Mouse (Mus musculus): ENCODE data around the gene Cdv3. TPM values are rescaled to one million over a fixed set of nuclear protein-coding genes. Genes with fewer than 3 reads are reported as not detected.

The Cdv3 gene
- 110 and 144 TPM in 2 replicates for polyA plus RNA-seq (2015; fragmentation: Nextera tagmentation; extraction: Ambion mirVana)

- H3K36me3 ChIP-seq: peaks cover 20% of the 10 kb centered on the region
- H3K4me1 ChIP-seq: peaks cover 19% of the 10 kb centered on the region
- peak within 1 kb of the TSS; percentile 85 for H3K4me3 ChIP-seq (replicated peaks)
- no peaks in the 10 kb centered on the region for H3K9me3 ChIP-seq (replicated peaks)
- H3K27me3 ChIP-seq: no peaks in the 10 kb centered on the region
- WGBS: under 1% methylated on average over 75 of the region's 95 CpGs
- peak within 1 kb of the TSS; percentile 95 for H3K9ac ChIP-seq
- peak within 1 kb of the TSS; percentile 81 for H3K4me2 ChIP-seq
- peak; percentile 98 for ATAC-seq (replicated peaks; ENCODE audit: low FRiP score)
- peak within 1 kb of the TSS; percentile 98 for H3K27ac ChIP-seq
Observed at GRCm38 (mm10) chr9:103365290-103366247, at the start of gene Cdv3. Gene Cdv3, minus strand, starts transcription at chr9:103365840.

- no peak for ATAC-seq (replicated peaks; ENCODE audit: low FRiP score)
- H3K36me3 ChIP-seq: no peaks in the 10 kb centered on the region
- no peak overlapping the region for H3K9ac ChIP-seq
- H3K27ac ChIP-seq: no peak overlapping the region
- no peak overlapping the region for H3K4me3 ChIP-seq (replicated peaks)
- H3K27me3 ChIP-seq: no peaks in the 10 kb centered on the region
- 33% methylated on average over 9 of the region's 9 CpGs for WGBS
- H3K9me3 ChIP-seq (replicated peaks): no peaks in the 10 kb centered on the region
- no peaks in the 10 kb centered on the region for H3K4me1 ChIP-seq
- no peak overlapping the region for H3K4me2 ChIP-seq
Observed at GRCm38 (mm10) chr9:103413457-103413856, 47.8 kb upstream of the Cdv3 start.

GRCm38 (mm10) chr9:103409119-103409518, 43.5 kb upstream of the Cdv3 start:
- Histone ChIP-seq H3K27ac (no peak overlapping the region), H3K4me1 (no peaks in the 10 kb centered on the region), H3K4me2 (no peak overlapping the region), H3K9ac (no peak overlapping the region), H3K4me3 (replicated peaks) (no peak overlapping the region), H3K36me3 (no peaks in the 10 kb centered on the region), H3K9me3 (replicated peaks) (no peaks in the 10 kb centered on the region), H3K27me3 (no peaks in the 10 kb centered on the region)
- WGBS: 65% methylated on average over 2 of the region's 2 CpGs
- ATAC-seq (replicated peaks; ENCODE audit: low FRiP score): no peak

GRCm38 (mm10) chr9:103408136-103408777, 42.6 kb upstream of the Cdv3 start:
- Histone ChIP-seq H3K9ac (no peak overlapping the region), H3K9me3 (replicated peaks) (no peaks in the 10 kb centered on the region), H3K4me2 (no peak overlapping the region), H3K4me1 (no peaks in the 10 kb centered on the region), H3K27me3 (no peaks in the 10 kb centered on the region), H3K4me3 (replicated peaks) (no peak overlapping the region), H3K36me3 (no peaks in the 10 kb centered on the region), H3K27ac (no peak overlapping the region)
- WGBS: 62% methylated on average over 4 of the region's 4 CpGs
- ATAC-seq (replicated peaks; ENCODE audit: low FRiP score): no peak

- no peak overlapping the region for H3K27ac ChIP-seq
- ATAC-seq (replicated peaks; ENCODE audit: low FRiP score): no peak
Observed at GRCm38 (mm10) chr9:103403331-103403973, 37.8 kb upstream of the Cdv3 start.

GRCm38 (mm10) chr9:103398509-103399157, 33.0 kb upstream of the Cdv3 start:
- WGBS: 42% methylated on average over 21 of the region's 21 CpGs
- no peaks in the 10 kb centered on the region for H3K36me3 ChIP-seq
- ATAC-seq (replicated peaks; ENCODE audit: low FRiP score): no peak
- no peaks in the 10 kb centered on the region; the same call in 1 of the 2 replicates for H3K9me3 ChIP-seq (replicated peaks)
- no peaks in the 10 kb centered on the region for H3K27me3 ChIP-seq
- H3K4me2 ChIP-seq: no peak overlapping the region
- H3K4me1 ChIP-seq: peaks cover 7% of the 10 kb centered on the region; the same call in 1 of the 2 replicates
- no peak overlapping the region for H3K27ac ChIP-seq
- no peak overlapping the region for H3K9ac ChIP-seq
- H3K4me3 ChIP-seq (replicated peaks): no peak overlapping the region

More at GRCm38 (mm10) chr9:103403331-103403973, 37.8 kb upstream of the Cdv3 start:
- 62% methylated on average over 4 of the region's 4 CpGs for WGBS
- Histone ChIP-seq H3K27me3 (no peaks in the 10 kb centered on the region), H3K4me3 (replicated peaks) (no peak overlapping the region), H3K9me3 (replicated peaks) (no peaks in the 10 kb centered on the region; the same call in 1 of the 2 replicates), H3K9ac (no peak overlapping the region), H3K36me3 (no peaks in the 10 kb centered on the region), H3K4me1 (peaks cover 5% of the 10 kb centered on the region; the same call in 1 of the 2 replicates), H3K4me2 (no peak overlapping the region)

GRCm38 (mm10) chr9:103393256-103393655, 27.6 kb upstream of the Cdv3 start:
- no peak for ATAC-seq (replicated peaks; ENCODE audit: low FRiP score)
- H3K9ac ChIP-seq: no peak overlapping the region
- no peaks in the 10 kb centered on the region for H3K27me3 ChIP-seq
- H3K27ac ChIP-seq: no peak overlapping the region
- no peaks in the 10 kb centered on the region for H3K36me3 ChIP-seq
- H3K4me2 ChIP-seq: no peak overlapping the region
- no peak overlapping the region for H3K4me3 ChIP-seq (replicated peaks)
- no peaks in the 10 kb centered on the region for H3K4me1 ChIP-seq
- WGBS: 89% methylated on average over 11 of the region's 11 CpGs
- no peaks in the 10 kb centered on the region for H3K9me3 ChIP-seq (replicated peaks)

GRCm38 (mm10) chr9:103391796-103392372, 26.2 kb upstream of the Cdv3 start:
- Histone ChIP-seq H3K4me3 (replicated peaks) (no peak overlapping the region), H3K9ac (no peak overlapping the region), H3K9me3 (replicated peaks) (no peaks in the 10 kb centered on the region), H3K36me3 (no peaks in the 10 kb centered on the region), H3K27me3 (no peaks in the 10 kb centered on the region), H3K27ac (no peak overlapping the region), H3K4me2 (no peak overlapping the region), H3K4me1 (peaks cover 11% of the 10 kb centered on the region)
- WGBS: 69% methylated on average over 6 of the region's 6 CpGs
- no peak for ATAC-seq (replicated peaks; ENCODE audit: low FRiP score)

- no peaks in the 10 kb centered on the region for H3K36me3 ChIP-seq
- H3K9me3 ChIP-seq (replicated peaks): no peaks in the 10 kb centered on the region
- no peak overlapping the region for H3K27ac ChIP-seq
- no peak overlapping the region for H3K4me2 ChIP-seq
- peaks cover 19% of the 10 kb centered on the region for H3K4me1 ChIP-seq
- no peak overlapping the region for H3K4me3 ChIP-seq (replicated peaks)
- WGBS: 86% methylated on average over 6 of the region's 6 CpGs
- no peaks in the 10 kb centered on the region for H3K27me3 ChIP-seq
- no peak for ATAC-seq (replicated peaks; ENCODE audit: low FRiP score)
- no peak overlapping the region for H3K9ac ChIP-seq
Observed at GRCm38 (mm10) chr9:103389261-103389660, 23.6 kb upstream of the Cdv3 start.

GRCm38 (mm10) chr9:103387011-103387653, 21.5 kb upstream of the Cdv3 start:
- ATAC-seq (replicated peaks; ENCODE audit: low FRiP score): no peak
- 52% methylated on average over 10 of the region's 10 CpGs for WGBS

GRCm38 (mm10) chr9:103386573-103386972, 20.9 kb upstream of the Cdv3 start:
- WGBS: 21% methylated on average over 5 of the region's 5 CpGs
- no peaks in the 10 kb centered on the region for H3K9me3 ChIP-seq (replicated peaks)
- ATAC-seq (replicated peaks; ENCODE audit: low FRiP score): no peak
- H3K27me3 ChIP-seq: no peaks in the 10 kb centered on the region
- H3K4me2 ChIP-seq: no peak overlapping the region
- H3K9ac ChIP-seq: no peak overlapping the region
- no peak overlapping the region for H3K4me3 ChIP-seq (replicated peaks)
- H3K4me1 ChIP-seq: peaks cover 25% of the 10 kb centered on the region
- H3K27ac ChIP-seq: no peak overlapping the region
- H3K36me3 ChIP-seq: no peaks in the 10 kb centered on the region

More at GRCm38 (mm10) chr9:103387011-103387653, 21.5 kb upstream of the Cdv3 start:
- H3K4me2 ChIP-seq: no peak overlapping the region
- no peaks in the 10 kb centered on the region for H3K27me3 ChIP-seq
- peaks cover 25% of the 10 kb centered on the region for H3K4me1 ChIP-seq
- no peak overlapping the region for H3K27ac ChIP-seq
- H3K4me3 ChIP-seq (replicated peaks): no peak overlapping the region
- no peaks in the 10 kb centered on the region for H3K9me3 ChIP-seq (replicated peaks)
- H3K36me3 ChIP-seq: no peaks in the 10 kb centered on the region
- H3K9ac ChIP-seq: no peak overlapping the region
